Mouse (Mus musculus) central nervous system, embryonic 11.5 days (tissue): ENCODE measurements around the gene Skint2. TPM values are rescaled to one million over a fixed set of nuclear protein-coding genes. Genes with fewer than 3 reads are reported as not detected.

ENCODE experiments used
- polyA plus RNA-seq: library from polyadenylated mRNA; depleted of rRNA; stranded (reverse); fragments of >200 nt; gene quantifications from 2 replicates; pipeline ENCODE4 v1.2.3, GENCODE M21; 2012; rRNA removed

Skint2 gene
- not detected in 2 replicates for polyA plus RNA-seq

GRCm38 (mm10) chr4:112556894-112557293 lies at the start of gene Skint2:
Gene Skint2, plus strand, starts transcription at chr4:112557194.

Other genes starting within 250 kb of the Skint2 start
- not detected in 2 replicates for gene Skint9, start 123.2 kb upstream of the Skint2 start, polyA plus RNA-seq
- not detected in 2 replicates for gene Skint10, start 217.7 kb downstream of the Skint2 start, polyA plus RNA-seq